Mouse (Mus musculus) gastrocnemius, postnatal 10 days (tissue): ENCODE data around the gene Hist1h2ah. TPM values are rescaled to one million over a fixed set of nuclear protein-coding genes. Genes with fewer than 3 reads are reported as not detected.

Source experiments
- DNase-seq: peaks from one replicate; pipeline ENCODE4 v3.0.0; 2021; ENCODE audit warnings: mixed read lengths
- total RNA-seq, 2 experiments: library from RNA; stranded (reverse); gene quantifications; 2 replicates each; pipeline ENCODE4 v1.2.3; 2021

Gene Hist1h2ah
- total RNA-seq, 2 experiments from 2014 or later, result 171 to 199 TPM

GRCm38 (mm10) chr13:22039364-22039763, 4.0 kb upstream of the Hist1h2ah start:
- no peak for DNase-seq

GRCm38 (mm10) chr13:22037415-22037814, 2.0 kb upstream of the Hist1h2ah start:
- DNase-seq, result no peak

- DNase-seq, result no peak
Measured at GRCm38 (mm10) chr13:22036986-22037385, 1.6 kb upstream of the Hist1h2ah start.

- no peak for DNase-seq
Measured at GRCm38 (mm10) chr13:22036149-22036956, 985 bp upstream of the Hist1h2ah start.

GRCm38 (mm10) chr13:22034443-22035266, 713 bp downstream of the Hist1h2ah start:
- DNase-seq, result no peak

GRCm38 (mm10) chr13:22033741-22034442, 1.5 kb downstream of the Hist1h2ah start:
- no peak for DNase-seq

- DNase-seq, result no peak
Measured at GRCm38 (mm10) chr13:22030493-22030892, 4.9 kb downstream of the Hist1h2ah start.

- no peak for DNase-seq
Measured at GRCm38 (mm10) chr13:22029928-22030327, 5.4 kb downstream of the Hist1h2ah start.

- DNase-seq, result peak; percentile 95
Measured at GRCm38 (mm10) chr13:22028673-22029460, 6.5 kb downstream of the Hist1h2ah start.

- DNase-seq, result peak; percentile 86
Measured at GRCm38 (mm10) chr13:22026058-22027031, 9.0 kb downstream of the Hist1h2ah start.

- peak; percentile 67 for DNase-seq
Measured at GRCm38 (mm10) chr13:22022241-22022640, 13.1 kb downstream of the Hist1h2ah start.

GRCm38 (mm10) chr13:22021581-22021980, 13.8 kb downstream of the Hist1h2ah start:
- DNase-seq, result no peak

GRCm38 (mm10) chr13:22020901-22021339, 14.4 kb downstream of the Hist1h2ah start:
- peak; percentile 43 for DNase-seq

GRCm38 (mm10) chr13:22019934-22020835, 15.2 kb downstream of the Hist1h2ah start:
- DNase-seq, result no peak

- DNase-seq, result peak; percentile 45
Measured at GRCm38 (mm10) chr13:22015479-22016450, 19.6 kb downstream of the Hist1h2ah start.

GRCm38 (mm10) chr13:22014411-22014845, 20.9 kb downstream of the Hist1h2ah start:
- no peak for DNase-seq

- DNase-seq, result no peak
Measured at GRCm38 (mm10) chr13:22013716-22014115, 21.7 kb downstream of the Hist1h2ah start.

GRCm38 (mm10) chr13:22009642-22010041, 25.7 kb downstream of the Hist1h2ah start, which contains the start of gene Prss16:
Gene Prss16 (minus strand): TSS chr13:22009742.
- DNase-seq, result no peak
